Comparison of ENCODE assay signal across 14 mouse cellular contexts in the genomic region with DNA sequence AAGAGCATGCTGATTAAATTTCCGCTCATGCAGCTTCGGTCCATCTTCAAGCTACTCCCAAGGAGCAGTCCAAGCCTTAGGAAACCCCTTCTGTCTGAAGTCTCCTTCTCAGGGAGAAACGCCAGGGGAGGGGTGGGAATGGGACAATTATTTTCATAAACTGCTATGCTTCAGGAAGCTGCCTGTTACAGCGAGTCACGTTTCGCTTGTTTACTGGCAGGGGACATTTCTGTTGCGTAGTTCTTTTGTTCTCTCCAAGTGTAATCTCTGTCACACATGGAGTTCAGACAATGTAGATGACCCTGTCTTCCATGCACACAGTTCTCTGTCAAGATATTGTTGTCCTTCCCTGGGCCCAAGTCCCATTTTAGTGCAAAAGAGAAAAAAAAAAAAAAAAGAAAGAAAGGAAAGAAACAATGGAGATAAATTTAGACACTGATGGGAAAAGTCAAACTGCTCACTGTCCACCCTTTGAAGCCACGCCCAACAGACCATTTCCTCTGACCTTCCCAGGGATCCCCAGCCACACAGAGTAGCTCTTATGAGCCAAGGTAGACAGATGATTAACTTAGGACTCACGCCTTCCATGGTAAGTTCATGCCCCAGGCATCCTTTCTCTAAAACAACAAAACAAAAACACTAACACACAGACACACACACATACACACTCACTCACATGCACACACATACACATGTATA.
DNase-seq lines count a peak whose midpoint lies in the region; ATAC-seq and TF ChIP-seq lines count a peak whose summit lies in the region.
"Had no signal": no experiment of that assay in that cellular context is flagged by ENCODE, and none has a peak within 500 bp of the region (broad histone marks: within the 10 kb centered on the region; RNA-seq: fewer than 3 reads in every experiment).

No protein-coding gene starts in this region.

- WGBS in liver, adult 2 months = 76% methylated on average over 9 of the region's 9 CpGs
- 79% methylated on average over 9 of the region's 9 CpGs for WGBS in liver, embryonic 11.5 days
- 71% methylated on average over 9 of the region's 9 CpGs for WGBS in heart, embryonic 15.5 days
- 73% methylated on average over 9 of the region's 9 CpGs for WGBS in kidney, embryonic 16.5 days
- WGBS in forebrain, embryonic 12.5 days = 92% methylated on average over 9 of the region's 9 CpGs

- no peak for TF ChIP-seq CTCF in liver, adult 2 months (IDR thresholded peaks at IDR 0.05; ENCODE audit: low read depth, low read length)

- no peaks in the 10 kb centered on the region for H3K79me2 ChIP-seq in liver, adult 2 months (ENCODE audit: control insufficient read depth, insufficient read depth, low read length)

- H3K4me2 ChIP-seq in liver, embryonic 11.5 days = no peak overlapping the region
- no peak overlapping the region for H3K4me2 ChIP-seq in heart, embryonic 15.5 days
- H3K4me2 ChIP-seq in kidney, embryonic 16.5 days (replicated peaks; ENCODE audit: low read depth, low read length) = no peak overlapping the region
- no peak overlapping the region for H3K4me2 ChIP-seq in forebrain, embryonic 12.5 days
- H3K4me2 ChIP-seq: limb, embryonic 12.5 days; midbrain, embryonic 12.5 days; neural tube, embryonic 12.5 days had no signal

- no peaks in the 10 kb centered on the region for H3K27me3 ChIP-seq in liver, adult 2 months (ENCODE audit: control insufficient read depth, insufficient read depth, low read length)
- H3K27me3 ChIP-seq in liver, embryonic 11.5 days (replicated peaks; ENCODE audit: control insufficient read depth, insufficient read depth, low read length) = no peaks in the 10 kb centered on the region
- no peaks in the 10 kb centered on the region for H3K27me3 ChIP-seq in heart, embryonic 15.5 days
- H3K27me3 ChIP-seq in kidney, embryonic 16.5 days (ENCODE audit: insufficient read depth, low read length) = no peaks in the 10 kb centered on the region
- H3K27me3 ChIP-seq in forebrain, embryonic 12.5 days = no peaks in the 10 kb centered on the region
- H3K27me3 ChIP-seq: CH12.LX; limb, embryonic 12.5 days; midbrain, embryonic 12.5 days; neural tube, embryonic 12.5 days had no signal

- no peaks in the 10 kb centered on the region for H3K4me1 ChIP-seq in liver, adult 2 months (ENCODE audit: control insufficient read depth, insufficient read depth, low read length)
- H3K4me1 ChIP-seq in liver, embryonic 11.5 days (replicated peaks; ENCODE audit: control insufficient read depth, insufficient read depth, low read length) = no peaks in the 10 kb centered on the region
- peaks cover 18% of the 10 kb centered on the region for H3K4me1 ChIP-seq in heart, embryonic 15.5 days (replicated peaks)
- no peaks in the 10 kb centered on the region for H3K4me1 ChIP-seq in kidney, embryonic 16.5 days (ENCODE audit: insufficient read depth, low read length)
- H3K4me1 ChIP-seq in forebrain, embryonic 12.5 days = 0 out of 2 replicates have a peak, but pooled peaks cover 4% of the 10 kb centered on the region
- H3K4me1 ChIP-seq: limb, embryonic 12.5 days had no signal

- H3K27ac ChIP-seq in liver, adult 2 months (replicated peaks; ENCODE audit: insufficient read depth, low read depth, low read length) = peak overlapping the region; percentile 18; the same call in 1 of the 2 replicates
- H3K27ac ChIP-seq in liver, embryonic 11.5 days (ENCODE audit: low read depth, low read length) = no peak overlapping the region
- H3K27ac ChIP-seq in heart, embryonic 15.5 days = peak overlapping the region; percentile 22
- H3K27ac ChIP-seq in kidney, embryonic 16.5 days (ENCODE audit: low read length) = peak overlapping the region; percentile 19; the same call in 1 of the 2 replicates
- no peak overlapping the region for H3K27ac ChIP-seq in forebrain, embryonic 12.5 days
- H3K27ac ChIP-seq: limb, embryonic 12.5 days; midbrain, embryonic 12.5 days; neural tube, embryonic 12.5 days had no signal

- ATAC-seq in liver, embryonic 11.5 days (replicated peaks; ENCODE audit: low FRiP score) = no peak
- no peak; the same call in 1 of the 2 replicates for ATAC-seq in heart, embryonic 15.5 days (replicated peaks; ENCODE audit: insufficient number of reproducible peaks, insufficient read depth, low FRiP score, low read depth)
- peak; percentile 77 for ATAC-seq in kidney, embryonic 16.5 days (ENCODE audit: low FRiP score, low TSS enrichment)
- ATAC-seq in CD4-positive, CD25-positive, alpha-beta regulatory T cell, adult 4 months = no peak
- ATAC-seq in erythroid progenitor cell, adult 5-6 weeks (replicated peaks; ENCODE audit: low FRiP score, poor library complexity, severe bottlenecking) = no peak
- ATAC-seq in forebrain, embryonic 12.5 days (ENCODE audit: low FRiP score) = no peak

- no peaks in the 10 kb centered on the region for H3K9me3 ChIP-seq in liver, embryonic 11.5 days (ENCODE audit: control insufficient read depth, low read length)
- no peaks in the 10 kb centered on the region for H3K9me3 ChIP-seq in heart, embryonic 15.5 days (replicated peaks)
- H3K9me3 ChIP-seq in kidney, embryonic 16.5 days (ENCODE audit: low read length) = no peaks in the 10 kb centered on the region
- H3K9me3 ChIP-seq in forebrain, embryonic 12.5 days = no peaks in the 10 kb centered on the region
- H3K9me3 ChIP-seq: limb, embryonic 12.5 days; midbrain, embryonic 12.5 days; neural tube, embryonic 12.5 days had no signal

- TF ChIP-seq POLR2A in liver, adult 2 months (IDR thresholded peaks at IDR 0.05; ENCODE audit: extremely low read depth, insufficient read depth, low read length) = no peak

- peak; percentile 22 for DNase-seq in liver, adult 2 months (ENCODE audit: extremely low read depth, low read depth, low spot score)
- no peak for DNase-seq in liver, embryonic 11.5 days (ENCODE audit: low spot score)
- DNase-seq in lung, postnatal 25 days (ENCODE audit: low spot score) = peak; percentile 81
- DNase-seq: right cerebral cortex, adult 18-20 months had no signal

- no peaks in the 10 kb centered on the region for H3K36me3 ChIP-seq in liver, adult 2 months (ENCODE audit: control insufficient read depth, insufficient read depth, low read length)
- no peaks in the 10 kb centered on the region for H3K36me3 ChIP-seq in liver, embryonic 11.5 days (ENCODE audit: control insufficient read depth, insufficient read depth, low read length)
- no peaks in the 10 kb centered on the region for H3K36me3 ChIP-seq in heart, embryonic 15.5 days
- H3K36me3 ChIP-seq in kidney, embryonic 16.5 days (ENCODE audit: insufficient read depth, low read length) = no peaks in the 10 kb centered on the region
- no peaks in the 10 kb centered on the region for H3K36me3 ChIP-seq in forebrain, embryonic 12.5 days (replicated peaks)
- H3K36me3 ChIP-seq: limb, embryonic 12.5 days; midbrain, embryonic 12.5 days; neural tube, embryonic 12.5 days had no signal

- no peak overlapping the region for H3K9ac ChIP-seq in liver, adult 2 months (ENCODE audit: low read depth, low read length)
- H3K9ac ChIP-seq in liver, embryonic 11.5 days (ENCODE audit: low read depth, low read length) = no peak overlapping the region
- no peak overlapping the region for H3K9ac ChIP-seq in heart, embryonic 15.5 days
- H3K9ac ChIP-seq in kidney, embryonic 16.5 days (replicated peaks; ENCODE audit: low read length) = no peak overlapping the region
- no peak overlapping the region for H3K9ac ChIP-seq in forebrain, embryonic 12.5 days
- H3K9ac ChIP-seq: limb, embryonic 12.5 days; midbrain, embryonic 12.5 days; neural tube, embryonic 12.5 days had no signal

- H3K4me3 ChIP-seq in liver, adult 2 months (ENCODE audit: insufficient read depth, low read depth, low read length) = no peak overlapping the region
- H3K4me3 ChIP-seq in liver, embryonic 11.5 days (ENCODE audit: low read depth, low read length) = no peak overlapping the region
- H3K4me3 ChIP-seq in heart, embryonic 15.5 days = no peak overlapping the region
- H3K4me3 ChIP-seq in kidney, embryonic 16.5 days (ENCODE audit: low read length) = no peak overlapping the region
- H3K4me3 ChIP-seq in forebrain, embryonic 12.5 days (replicated peaks) = no peak overlapping the region
- H3K4me3 ChIP-seq: erythroblast, embryonic 14.5 days; limb, embryonic 12.5 days; midbrain, embryonic 12.5 days; neural tube, embryonic 12.5 days had no signal

Comparison
In these comparisons a context has a peak if more than half of its experiments do, and no peak if none do; other contexts are left out.
1. H3K27ac ChIP-seq: peak in liver, adult 2 months (single experiment), heart, embryonic 15.5 days (single experiment) and kidney, embryonic 16.5 days (single experiment); none in liver, embryonic 11.5 days (single experiment) and forebrain, embryonic 12.5 days (single experiment).